Mouse (Mus musculus): Measurements from ENCODE around the gene Ddx59.

Gene Ddx59

DNA sequence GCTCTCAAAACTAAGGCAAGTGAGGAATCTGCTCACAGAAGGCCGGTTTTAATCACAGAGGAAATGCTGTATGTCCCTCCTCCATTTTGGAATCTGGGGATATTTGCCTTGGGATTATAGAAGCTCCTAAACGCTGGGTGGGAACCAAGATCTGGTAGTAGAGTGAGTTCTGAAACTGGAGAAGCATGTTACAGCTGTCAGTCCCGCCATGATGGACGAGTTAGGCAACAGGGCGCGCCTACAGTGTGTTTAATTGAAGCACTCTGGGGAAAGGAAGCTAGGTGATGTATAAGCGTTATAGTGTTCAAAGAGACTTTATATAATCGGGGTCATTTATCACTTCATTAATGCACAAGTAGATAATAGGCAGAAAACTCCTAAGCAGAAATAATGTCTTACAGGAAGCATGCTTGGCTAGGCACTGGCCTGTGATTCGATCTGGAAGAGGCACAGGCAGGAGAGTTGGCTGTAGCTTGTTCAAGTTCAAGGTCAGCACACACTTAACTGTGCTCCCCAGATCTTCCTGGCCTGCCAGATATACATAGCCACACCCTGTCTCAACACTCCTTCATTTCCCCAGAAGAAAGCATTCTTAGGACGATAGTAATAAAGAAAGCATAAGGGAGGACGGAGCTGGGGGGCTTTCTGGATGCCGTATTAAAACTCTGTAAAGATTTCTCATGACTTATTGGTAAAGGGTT lies 29.6 kb downstream of the Ddx59 start:
- in situ Hi-C loops (cut with MboI; ENCODE audit: low pct_unique_long_range_greater_than_20kb in 1 of 2, low sequenced_read_pairs in 2 of 2, unreplicated experiment in 1 of 2): no loop called here

DNA sequence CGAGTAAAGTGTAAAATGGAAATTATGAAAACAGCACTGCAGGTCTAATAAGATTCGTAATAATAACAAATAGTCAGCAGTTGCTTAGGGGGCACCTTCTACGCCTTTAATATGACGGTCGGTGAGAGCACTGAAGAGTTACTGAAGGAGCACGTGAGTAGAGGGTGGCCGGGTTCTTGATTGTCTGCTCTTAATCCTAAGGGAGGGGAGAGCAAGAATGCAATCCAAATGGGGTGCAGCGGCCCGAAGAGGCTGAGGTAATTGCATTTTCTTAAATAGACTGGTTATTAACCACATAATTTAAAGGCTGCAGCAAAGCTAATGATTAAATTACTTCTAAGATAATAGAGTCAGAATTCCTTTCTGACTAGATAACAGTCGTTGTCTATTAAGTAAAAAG lies 31.9 kb downstream of the Ddx59 start:
- in situ Hi-C loops (cut with MboI; ENCODE audit: low pct_unique_long_range_greater_than_20kb in 1 of 2, low sequenced_read_pairs in 2 of 2, unreplicated experiment in 1 of 2): no loop called here

DNA sequence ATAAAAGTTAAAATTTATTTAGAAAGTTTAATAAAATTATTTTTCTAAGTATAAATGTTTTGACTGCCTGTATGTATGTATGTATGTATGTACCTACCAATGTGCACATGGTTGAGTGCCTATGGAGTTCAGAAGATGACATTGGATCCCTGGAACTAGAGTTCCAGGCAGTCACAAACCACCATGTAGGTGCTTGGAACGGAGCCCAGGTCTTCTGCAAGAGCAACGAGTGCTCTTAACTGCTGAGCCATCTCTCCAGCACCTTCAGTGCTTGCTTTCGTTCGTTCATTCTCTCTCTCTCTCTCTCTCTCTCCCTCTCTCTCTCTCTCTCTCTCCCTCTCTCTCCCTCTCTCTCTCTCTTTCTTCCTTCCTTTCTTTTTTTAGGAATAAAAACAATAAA lies 32.3 kb downstream of the Ddx59 start:
- in situ Hi-C loops (cut with MboI; ENCODE audit: low pct_unique_long_range_greater_than_20kb in 1 of 2, low sequenced_read_pairs in 2 of 2, unreplicated experiment in 1 of 2): no loop called here

DNA sequence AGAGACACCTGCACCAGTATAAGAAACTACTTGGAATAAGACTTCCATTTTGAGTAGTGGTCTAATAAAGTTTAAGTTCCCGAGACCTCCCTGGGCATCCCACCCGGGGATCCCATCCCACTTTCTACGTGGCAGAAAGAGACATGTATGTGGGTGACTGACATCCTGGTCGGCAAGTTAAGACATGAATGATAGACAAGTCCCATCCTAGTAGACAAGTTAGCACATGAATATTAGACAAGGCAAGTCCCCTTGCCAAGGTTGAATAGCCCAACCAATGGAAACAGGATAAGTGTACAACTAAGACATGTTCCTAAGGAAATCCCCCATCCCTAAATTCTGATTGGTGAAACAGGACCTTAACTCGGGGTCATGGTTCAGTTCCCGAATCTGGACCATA lies 34.5 kb downstream of the Ddx59 start:
- in situ Hi-C loops (cut with MboI; ENCODE audit: low pct_unique_long_range_greater_than_20kb in 1 of 2, low sequenced_read_pairs in 2 of 2, unreplicated experiment in 1 of 2): no loop called here

DNA sequence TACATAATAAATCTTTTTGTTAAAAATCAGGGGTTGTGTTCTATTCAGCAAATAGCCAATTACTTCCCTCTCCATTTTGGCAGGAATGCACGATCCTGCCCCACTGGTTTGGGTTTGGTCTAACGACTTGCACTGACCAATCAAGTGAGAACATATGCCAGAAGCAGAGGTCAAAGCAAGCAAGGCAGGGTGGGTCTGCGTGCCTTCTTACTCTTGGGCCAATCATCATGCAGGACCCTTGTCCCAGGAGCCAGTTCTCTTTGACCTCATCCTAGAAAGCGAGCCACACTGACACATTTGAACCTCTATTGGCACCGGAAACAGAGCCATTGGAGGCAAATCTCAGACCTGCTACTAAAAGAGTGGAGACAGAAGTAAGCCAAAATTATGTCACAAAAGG lies 35.1 kb downstream of the Ddx59 start:
- in situ Hi-C loops (cut with MboI; ENCODE audit: low pct_unique_long_range_greater_than_20kb in 1 of 2, low sequenced_read_pairs in 2 of 2, unreplicated experiment in 1 of 2): no loop called here

DNA sequence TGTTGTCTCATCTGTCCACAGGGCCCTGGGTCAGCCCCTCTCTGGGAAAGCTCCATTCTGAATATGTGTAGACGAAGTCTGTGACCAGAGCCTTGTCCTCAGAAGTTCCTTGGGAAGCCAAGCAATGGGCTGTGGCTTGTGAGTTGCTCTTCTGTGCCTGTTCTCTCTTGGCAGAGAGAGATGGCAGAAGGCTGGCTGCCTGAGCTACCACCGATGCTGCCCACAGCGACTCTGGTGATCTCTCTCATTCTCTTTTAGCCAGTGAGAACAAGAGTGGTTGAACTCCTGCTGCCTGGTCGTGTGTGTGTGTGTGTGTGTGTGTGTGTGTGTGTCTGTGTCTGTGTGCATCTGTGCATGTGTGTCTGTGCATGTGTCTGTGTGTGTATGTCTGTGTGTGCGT lies 37.4 kb downstream of the Ddx59 start:
- in situ Hi-C loops (cut with MboI; ENCODE audit: low pct_unique_long_range_greater_than_20kb in 1 of 2, low sequenced_read_pairs in 2 of 2, unreplicated experiment in 1 of 2): no loop called here

DNA sequence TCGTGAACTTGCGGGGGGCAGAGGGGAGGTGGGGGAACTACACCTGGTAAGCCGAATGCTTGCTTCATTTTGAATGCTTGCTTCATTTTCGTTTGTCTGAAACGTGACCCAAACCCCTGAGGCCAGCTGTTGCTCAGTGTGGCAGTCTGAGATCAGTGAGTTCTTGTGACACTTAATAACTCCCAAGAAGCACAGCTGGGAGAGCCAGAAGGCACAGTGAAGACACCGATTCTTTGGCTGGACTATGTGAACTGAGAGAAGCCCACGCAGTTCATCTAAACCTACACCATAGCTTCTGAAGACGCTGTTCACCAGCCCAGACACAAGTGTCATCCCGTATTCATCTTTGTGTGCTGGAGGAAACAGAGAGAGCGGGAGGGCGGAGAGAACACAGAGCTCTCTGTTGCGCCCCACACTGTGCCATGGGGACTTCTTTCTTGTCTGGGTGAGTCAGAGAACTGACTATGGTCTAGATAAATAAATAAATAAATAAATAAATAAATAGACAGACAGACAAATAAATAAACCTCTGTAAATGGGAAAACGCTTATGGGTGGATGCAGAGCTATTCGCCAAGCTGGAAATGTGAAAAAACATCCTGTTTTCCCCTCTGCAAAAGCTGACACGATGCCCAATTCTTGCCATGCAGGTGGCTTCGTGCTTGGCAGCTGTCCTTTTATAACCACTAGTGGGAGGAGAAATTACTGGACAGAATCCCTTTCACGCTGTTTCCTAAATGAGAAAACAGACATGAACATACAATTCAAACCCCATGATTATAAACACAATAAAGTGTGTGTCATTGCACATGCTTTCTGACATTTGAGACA lies 40.9 kb downstream of the Ddx59 start:
- in situ Hi-C loops (cut with MboI; ENCODE audit: low pct_unique_long_range_greater_than_20kb in 1 of 2, low sequenced_read_pairs in 2 of 2, unreplicated experiment in 1 of 2): no loop called here

DNA sequence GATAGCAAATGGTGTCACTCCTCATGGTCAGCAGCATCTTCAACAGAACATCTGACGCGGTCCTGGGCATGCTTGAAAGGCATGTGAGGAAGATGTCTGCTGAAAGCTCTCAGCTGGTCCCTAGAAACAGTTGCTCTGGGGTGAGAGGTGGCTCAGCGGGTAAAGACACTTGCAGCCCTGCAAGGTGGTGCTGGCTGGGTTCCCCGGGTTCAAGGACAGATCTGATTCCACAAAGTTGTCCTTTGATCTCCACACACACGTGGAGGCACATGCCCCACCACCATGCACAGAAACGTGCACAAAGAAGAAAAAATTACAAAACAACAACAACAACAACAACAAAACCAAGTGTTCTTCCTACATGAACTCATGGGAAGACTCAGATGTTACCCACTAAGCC lies 41.7 kb downstream of the Ddx59 start:
- in situ Hi-C loops (cut with MboI; ENCODE audit: low pct_unique_long_range_greater_than_20kb in 1 of 2, low sequenced_read_pairs in 2 of 2, unreplicated experiment in 1 of 2): no loop called here

DNA sequence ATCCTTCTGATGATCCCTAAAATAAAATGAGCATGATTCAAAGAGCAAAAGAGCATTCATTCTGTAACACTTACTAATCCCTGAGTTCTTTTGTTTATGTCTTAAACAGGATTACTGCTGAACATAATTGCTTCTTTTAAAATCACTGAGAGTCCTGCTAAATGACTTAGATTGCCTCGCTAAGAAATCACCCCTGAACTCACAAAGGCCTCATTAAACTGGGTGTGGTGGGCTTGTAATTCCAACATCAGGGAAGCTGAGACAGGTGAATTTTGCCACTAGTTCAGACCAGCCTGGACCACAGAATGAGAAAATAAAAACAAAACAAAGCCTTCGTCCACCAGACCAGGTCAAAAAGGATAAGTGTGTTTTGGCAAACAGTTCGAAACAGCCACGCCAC lies 42.3 kb downstream of the Ddx59 start:
- in situ Hi-C loops (cut with MboI; ENCODE audit: low pct_unique_long_range_greater_than_20kb in 1 of 2, low sequenced_read_pairs in 2 of 2, unreplicated experiment in 1 of 2): no loop called here

DNA sequence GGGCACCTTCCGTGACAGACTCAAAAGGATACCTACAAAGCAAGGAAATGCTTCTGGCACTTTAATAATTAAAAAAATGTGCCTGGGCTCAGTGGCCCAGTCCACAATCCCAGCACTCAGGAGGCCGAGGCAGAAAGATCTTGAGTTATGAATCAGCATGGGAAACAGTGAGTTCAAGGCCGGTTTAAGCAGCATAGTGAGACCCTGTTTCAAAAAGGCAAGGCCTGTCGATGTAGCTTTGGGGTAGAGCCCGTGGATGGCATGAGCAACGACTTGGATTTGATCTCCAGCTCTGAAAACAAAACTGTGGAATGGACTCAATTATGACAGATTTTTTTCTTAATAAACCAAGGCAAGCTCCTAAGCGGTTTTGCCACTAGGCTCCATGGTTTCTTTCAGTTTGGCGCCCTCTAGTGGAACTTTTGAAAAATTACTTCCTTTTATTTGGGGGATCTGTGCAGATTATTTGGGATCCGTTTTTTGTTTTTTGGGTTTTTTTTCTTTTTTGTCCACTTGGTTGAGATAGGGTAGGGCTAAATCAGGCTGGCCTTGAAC lies 43.7 kb downstream of the Ddx59 start:
- in situ Hi-C loops (cut with MboI; ENCODE audit: low pct_unique_long_range_greater_than_20kb in 1 of 2, low sequenced_read_pairs in 2 of 2, unreplicated experiment in 1 of 2): no loop called here

DNA sequence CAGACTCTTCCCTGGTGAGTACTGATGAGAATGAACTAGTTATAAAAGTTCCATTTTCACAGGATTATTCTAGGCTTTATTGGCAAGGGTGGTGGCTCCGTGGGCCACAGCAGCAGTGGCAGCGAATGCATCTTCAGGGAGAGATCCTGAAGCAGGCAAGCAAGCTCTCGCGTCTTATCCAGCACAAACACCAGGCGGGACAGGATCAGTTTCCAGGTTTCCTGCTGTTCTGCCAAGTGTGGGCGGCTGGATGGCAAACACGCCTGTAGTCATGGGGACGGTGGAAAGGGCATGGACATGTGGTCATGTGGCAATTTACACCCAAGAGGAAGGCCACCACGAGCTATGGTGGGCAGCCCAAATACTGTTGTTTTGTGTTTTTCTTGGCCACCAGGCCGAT lies 47.4 kb downstream of the Ddx59 start:
- in situ Hi-C loops (cut with MboI; ENCODE audit: low pct_unique_long_range_greater_than_20kb in 1 of 2, low sequenced_read_pairs in 2 of 2, unreplicated experiment in 1 of 2): no loop called here

DNA sequence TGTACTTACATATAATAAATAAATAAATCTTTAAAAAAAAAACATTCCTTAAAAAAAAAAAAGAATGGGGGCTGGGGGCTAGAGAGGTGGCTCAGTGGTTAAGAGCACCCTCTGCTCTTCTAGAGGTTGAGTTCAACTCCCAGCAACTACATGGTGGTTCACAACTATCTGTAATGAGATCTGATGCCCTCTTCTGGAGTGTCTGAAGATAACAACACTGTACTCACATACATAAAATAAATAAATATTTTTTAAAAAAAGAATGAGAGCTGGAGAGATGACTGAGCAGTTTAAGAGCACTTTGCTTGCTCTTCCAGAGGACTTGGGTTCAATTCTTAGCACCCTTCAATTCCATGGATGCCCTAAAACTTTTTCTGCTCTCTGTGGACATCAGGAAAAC lies 50.1 kb downstream of the Ddx59 start:
- in situ Hi-C loops (cut with MboI; ENCODE audit: low pct_unique_long_range_greater_than_20kb in 1 of 2, low sequenced_read_pairs in 2 of 2, unreplicated experiment in 1 of 2): no loop called here

DNA sequence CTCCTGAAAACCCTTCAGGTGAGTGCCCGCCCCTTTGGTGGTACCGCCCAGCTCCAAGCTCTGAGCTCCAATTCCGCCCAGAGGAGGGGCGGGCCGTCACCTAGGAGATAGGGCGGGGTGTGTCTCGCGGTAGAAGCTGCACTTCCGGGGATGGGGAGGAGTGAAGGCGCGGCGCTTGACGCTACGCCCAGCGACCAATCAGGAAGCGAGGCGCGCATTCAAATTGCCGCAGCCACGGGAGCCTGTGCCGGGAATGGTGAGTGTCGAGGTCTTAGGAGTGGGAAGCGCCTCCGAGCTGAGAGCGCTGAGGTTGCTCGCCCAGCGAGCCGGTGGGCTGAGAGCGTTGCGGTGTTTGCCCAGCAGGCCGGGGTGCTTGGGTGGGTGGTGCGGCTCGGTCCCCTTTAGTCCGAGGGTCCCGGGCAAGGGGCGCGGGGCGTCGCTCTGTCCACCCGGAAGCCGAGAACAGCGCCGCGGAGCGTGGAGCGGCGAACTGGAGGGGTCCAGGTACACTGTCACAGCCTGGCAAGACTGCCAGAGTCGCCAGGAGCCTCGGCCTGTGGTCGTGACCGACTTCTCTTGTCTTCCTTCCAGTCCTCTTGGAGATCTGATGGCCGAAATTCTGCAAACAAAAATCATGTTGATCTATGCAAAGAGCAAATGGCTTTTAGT lies 51.2 kb downstream of the Ddx59 start, which contains the start of gene Kif14:
Gene Kif14 (plus strand): TSS at position 201 of the 669 bp plus-strand sequence.
- in situ Hi-C loops (cut with MboI; ENCODE audit: low pct_unique_long_range_greater_than_20kb in 1 of 2, low sequenced_read_pairs in 2 of 2, unreplicated experiment in 1 of 2): no loop called here

DNA sequence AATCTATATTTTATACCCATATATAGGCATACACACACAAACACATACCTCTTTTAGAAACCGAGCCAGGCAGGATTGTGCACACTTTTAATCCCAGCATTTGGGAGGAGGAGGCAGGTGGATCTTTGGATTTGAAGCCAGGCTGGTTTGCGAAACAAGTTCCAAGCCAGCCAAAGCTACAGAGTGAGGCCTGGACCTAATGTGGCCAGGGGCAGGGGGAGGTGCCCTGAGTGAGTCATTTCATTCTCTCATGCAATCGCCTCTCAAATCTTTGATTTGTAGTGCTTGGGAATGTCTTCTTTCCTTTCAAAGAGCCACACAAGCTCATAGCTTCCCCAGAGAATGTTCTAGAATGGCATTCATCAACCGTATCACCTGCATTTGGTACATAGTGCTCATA lies 54.3 kb downstream of the Ddx59 start:
- in situ Hi-C loops (cut with MboI; ENCODE audit: low pct_unique_long_range_greater_than_20kb in 1 of 2, low sequenced_read_pairs in 2 of 2, unreplicated experiment in 1 of 2): no loop called here

DNA sequence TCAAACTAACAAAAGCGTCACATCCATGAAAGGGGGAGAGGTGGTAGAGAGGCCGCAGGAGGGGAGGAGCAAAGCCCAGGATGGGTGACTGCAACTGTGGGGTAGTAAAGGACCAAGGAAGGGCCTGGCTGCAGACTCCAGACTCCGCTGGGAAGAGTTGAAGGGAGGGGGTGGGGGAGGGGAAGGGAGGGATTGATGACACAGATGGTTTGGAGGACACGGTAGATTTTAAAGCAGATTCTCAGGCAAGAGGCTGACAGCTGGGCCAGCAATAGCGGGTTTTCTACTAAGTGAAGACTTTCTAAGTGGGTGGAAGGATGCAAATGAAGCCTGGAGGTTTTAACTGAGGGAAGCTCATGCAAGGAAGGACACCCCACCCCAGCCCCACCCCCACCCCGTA lies 55.4 kb downstream of the Ddx59 start:
- in situ Hi-C loops (cut with MboI; ENCODE audit: low pct_unique_long_range_greater_than_20kb in 1 of 2, low sequenced_read_pairs in 2 of 2, unreplicated experiment in 1 of 2): no loop called here
